Mouse (Mus musculus) heart, postnatal 0 days (tissue): Measurements from ENCODE around the gene Eaf2.

Source experiments
- CTCF ChIP-seq: IDR thresholded peaks from 2 replicates; pipeline ENCODE4 v1.5.1; 2016; ENCODE audit warnings: antibody characterized with exemption, control low read depth, low read depth
- EP300 ChIP-seq: IDR thresholded peaks from 2 replicates; pipeline ENCODE4 v1.6.1; 2016; ENCODE audit warnings: antibody characterized with exemption, low read depth

DNA sequence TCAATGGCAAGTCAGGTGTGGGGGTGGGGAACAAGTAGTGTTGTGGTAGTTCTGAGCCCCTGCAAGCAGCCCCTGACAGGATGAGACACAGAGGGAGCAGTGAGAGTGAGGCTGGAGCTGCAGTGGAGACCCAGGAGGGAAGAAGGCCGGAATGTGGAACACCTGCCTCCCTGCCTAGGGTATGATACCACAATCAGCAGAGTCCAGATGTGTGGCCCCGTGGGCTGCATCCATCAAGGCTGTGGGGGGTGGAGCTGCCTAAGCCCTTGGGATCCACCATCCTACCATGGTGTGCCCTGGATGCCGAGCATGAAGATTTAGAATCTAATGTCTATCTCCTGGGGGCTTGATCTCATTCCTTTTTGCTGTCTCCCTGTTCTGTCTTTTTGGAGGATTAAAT lies 61.1 kb downstream of the Eaf2 start:
- no peak for TF ChIP-seq CTCF
- no peak for TF ChIP-seq EP300
